Mouse (Mus musculus) liver, adult 2 months (tissue): ENCODE results near the gene Gga1. TPM values are rescaled to one million over a fixed set of nuclear protein-coding genes. Genes with fewer than 3 reads are reported as not detected.
"Not testable (repeated sequence)": the region's sequence is repeated elsewhere in the genome, so short reads cannot be mapped to it uniquely, and the experiment has no call there.

Source experiments
- DNase-seq: peaks from one replicate; pipeline ENCODE4 v3.0.0-alpha.2; 2011; ENCODE audit warnings: low read depth, low spot score; ENCODE audit errors: extremely low read depth
- H3K27ac ChIP-seq: fragments of 200-500 bp; replicated peaks from 2 replicates; pipeline ENCODE4 v1.5.1; 2012; ENCODE audit warnings: low read depth, mild to moderate bottlenecking, control low read depth, inconsistent platforms, low read length; ENCODE audit not compliant: insufficient read depth
- H3K27me3 ChIP-seq: fragments of 200-500 bp; 2 replicates; pipeline ENCODE4 v1.6.1; 2012; ENCODE audit warnings: mild to moderate bottlenecking, moderate library complexity, low read length, inconsistent platforms; ENCODE audit not compliant: control insufficient read depth, insufficient read depth
- H3K36me3 ChIP-seq: fragments of 200-500 bp; 2 replicates; pipeline ENCODE4 v1.6.1; 2012; ENCODE audit warnings: low read length, inconsistent platforms; ENCODE audit not compliant: control insufficient read depth, insufficient read depth
- H3K4me1 ChIP-seq: fragments of 200-500 bp; 2 replicates; pipeline ENCODE4 v1.6.1; 2011; ENCODE audit warnings: low read length; ENCODE audit not compliant: control insufficient read depth, insufficient read depth
- H3K4me3 ChIP-seq: fragments of 200-500 bp; 2 replicates; pipeline ENCODE4 v1.5.1; 2011; ENCODE audit warnings: low read depth, mild to moderate bottlenecking, control low read depth, low read length, moderate library complexity; ENCODE audit not compliant: insufficient read depth
- H3K79me2 ChIP-seq: fragments of 200-500 bp; 2 replicates; pipeline ENCODE4 v1.6.1; 2012; ENCODE audit warnings: inconsistent platforms, mild to moderate bottlenecking, low read length, moderate library complexity; ENCODE audit not compliant: control insufficient read depth, insufficient read depth
- H3K9ac ChIP-seq: fragments of 200-500 bp; 2 replicates; pipeline ENCODE4 v1.6.1; 2012; ENCODE audit warnings: low read depth, mild to moderate bottlenecking, control low read depth, inconsistent platforms, low read length
- CTCF ChIP-seq: fragments of 200-500 bp; IDR thresholded peaks from 2 replicates; pipeline ENCODE4 v1.5.1; 2011; ENCODE audit warnings: low read depth, low read length, control low read depth
- POLR2A ChIP-seq: fragments of 200-500 bp; IDR thresholded peaks from 2 replicates; pipeline ENCODE4 v1.6.1; 2011; ENCODE audit warnings: low read length, control low read depth; ENCODE audit not compliant: insufficient read depth; ENCODE audit errors: extremely low read depth
- WGBS: fragments of 180-500 bp; shearing (Covaris S2); methylation state at CpG from one replicate; pipeline ENCODE4 v1.1.7; 2018; 5-methylcytosine and 5-hydroxymethylcytosine counted together
- polyA plus RNA-seq: library from polyadenylated mRNA; depleted of rRNA; stranded (reverse); fragments of >200 nt; gene quantifications from 2 replicates; pipeline ENCODE4 v1.2.3, GENCODE M21; 2012
- total RNA-seq: library from RNA; depleted of rRNA; stranded (reverse); fragments of >200 nt; gene quantifications from 2 replicates; pipeline ENCODE4 v1.2.3, GENCODE M21; 2014

Gga1 gene
- total and polyA plus RNA-seq, 2 experiments: 4.4 to 42.7 TPM

DNA sequence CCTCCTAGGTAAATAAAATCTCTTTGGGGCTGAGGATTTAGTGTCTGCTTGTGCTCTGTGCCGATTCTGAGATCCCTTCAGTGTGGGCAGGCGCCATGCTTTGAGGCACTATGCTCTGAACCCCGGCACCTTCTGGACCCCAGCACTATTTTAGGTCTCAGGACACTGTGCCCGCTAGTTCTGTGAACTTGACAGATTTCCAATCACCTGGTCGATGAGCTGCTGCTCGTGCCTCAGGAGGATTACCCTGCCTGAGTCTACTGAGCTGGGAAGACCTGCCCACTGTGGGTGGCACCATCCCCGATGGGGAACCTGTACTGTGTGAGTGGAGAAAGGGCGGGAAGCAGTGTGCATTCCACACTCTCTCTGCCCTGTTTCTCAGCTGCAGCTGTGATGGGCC lies 2.0 kb upstream of the Gga1 start:
- H3K4me1 ChIP-seq: no peaks in the 10 kb centered on the region; the same call in none of the 2 replicates
- TF ChIP-seq POLR2A: no peak
- no peak for TF ChIP-seq CTCF
- no peaks in the 10 kb centered on the region for H3K36me3 ChIP-seq
- no peak overlapping the region for H3K9ac ChIP-seq
- DNase-seq: no peak
- no peak overlapping the region for H3K27ac ChIP-seq
- no peaks in the 10 kb centered on the region for H3K27me3 ChIP-seq
- WGBS: 57% methylated on average over 8 of the region's 8 CpGs
- peaks cover 3% of the 10 kb centered on the region; the same call in 1 of the 2 replicates for H3K79me2 ChIP-seq
- no peak overlapping the region for H3K4me3 ChIP-seq

DNA sequence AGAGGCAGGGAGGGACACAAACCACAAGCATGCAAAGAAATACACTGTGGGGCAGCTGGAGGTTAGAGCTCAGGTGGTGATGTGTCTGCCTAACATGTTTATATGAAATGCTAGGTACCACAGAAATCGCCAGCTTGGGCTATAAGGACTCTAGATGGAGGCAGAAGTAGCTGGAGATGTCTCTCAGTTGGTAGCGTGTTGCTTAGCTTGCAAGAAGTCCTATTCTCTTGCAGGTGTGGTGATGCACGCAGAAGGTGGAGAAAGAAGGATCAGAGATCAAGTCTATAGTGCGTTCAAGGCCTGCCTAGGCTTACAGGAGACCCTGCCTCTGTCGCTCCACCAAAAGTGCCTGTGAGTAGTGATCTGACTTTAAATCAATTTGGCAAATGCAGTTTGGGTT lies 1.5 kb upstream of the Gga1 start:
- 92% methylated on average over 5 of the region's 5 CpGs for WGBS
- Histone ChIP-seq H3K27ac (no peak overlapping the region), H3K36me3 (no peaks in the 10 kb centered on the region), H3K4me3 (no peak overlapping the region), H3K4me1 (no peaks in the 10 kb centered on the region; the same call in none of the 2 replicates), H3K79me2 (peaks cover 3% of the 10 kb centered on the region; the same call in 1 of the 2 replicates), H3K27me3 (no peaks in the 10 kb centered on the region), H3K9ac (no peak overlapping the region)
- DNase-seq: no peak
- TF ChIP-seq CTCF (no peak), POLR2A (no peak)

GRCm38 (mm10) chr15:78876258-78876696 lies 713 bp upstream of the Gga1 start:
- H3K4me1 ChIP-seq: no peaks in the 10 kb centered on the region; the same call in none of the 2 replicates
- peaks cover 3% of the 10 kb centered on the region; the same call in 1 of the 2 replicates for H3K79me2 ChIP-seq
- TF ChIP-seq POLR2A: no peak
- TF ChIP-seq CTCF: peak; percentile 84
- peak overlapping the region; percentile 63 for H3K9ac ChIP-seq
- DNase-seq: peak; percentile 45
- H3K4me3 ChIP-seq: peak overlapping the region; percentile 62
- H3K36me3 ChIP-seq: no peaks in the 10 kb centered on the region
- H3K27me3 ChIP-seq: no peaks in the 10 kb centered on the region
- peak overlapping the region; percentile 85 for H3K27ac ChIP-seq
- WGBS: 2% methylated on average over 17 of the region's 17 CpGs

GRCm38 (mm10) chr15:78877810-78878390 lies 910 bp downstream of the Gga1 start:
- peak overlapping the region; percentile 89 for H3K9ac ChIP-seq
- peak; percentile 69 for DNase-seq
- TF ChIP-seq CTCF: no peak
- no peak for TF ChIP-seq POLR2A
- peaks cover 6% of the 10 kb centered on the region; the same call in 1 of the 2 replicates for H3K36me3 ChIP-seq
- WGBS: under 1% methylated on average over 17 of the region's 17 CpGs
- H3K4me1 ChIP-seq: no peaks in the 10 kb centered on the region; the same call in none of the 2 replicates
- H3K4me3 ChIP-seq: peak overlapping the region; percentile 96
- H3K27ac ChIP-seq: peak overlapping the region; percentile 50
- H3K27me3 ChIP-seq: no peaks in the 10 kb centered on the region
- H3K79me2 ChIP-seq: peaks cover 3% of the 10 kb centered on the region; the same call in 1 of the 2 replicates

GRCm38 (mm10) chr15:78878792-78879516 lies 2.0 kb downstream of the Gga1 start:
- 43% methylated on average over 7 of the region's 7 CpGs for WGBS
- peak; percentile 26 for DNase-seq
- H3K9ac ChIP-seq, H3K27me3 ChIP-seq, H3K36me3 ChIP-seq, H3K4me3 ChIP-seq, H3K79me2 ChIP-seq, H3K4me1 ChIP-seq: not testable (repeated sequence)
- 0 out of 2 replicates have a peak overlapping the region, but pooled peaks have one; percentile 17 for H3K27ac ChIP-seq

DNA sequence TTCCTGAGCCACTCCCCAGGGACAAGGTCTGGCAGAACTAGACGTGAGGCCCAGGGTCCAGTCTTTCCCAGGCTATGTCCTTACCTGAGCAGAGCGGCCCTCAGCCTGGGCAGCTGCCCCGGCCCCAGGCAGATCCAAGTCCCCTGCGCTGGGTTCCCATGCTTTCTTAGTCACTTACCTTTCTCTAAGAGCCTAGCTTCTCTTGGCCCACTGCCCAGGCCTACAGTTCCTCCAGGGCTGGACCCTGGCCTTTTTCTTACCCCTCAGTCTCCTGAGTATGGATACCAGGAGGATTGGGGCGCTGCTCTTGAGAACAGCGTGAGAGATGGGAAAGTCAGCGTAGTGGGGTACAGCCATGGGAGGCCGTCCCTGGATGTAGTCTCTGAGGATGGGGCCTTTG lies 3.4 kb downstream of the Gga1 start:
- 98% methylated on average over 8 of the region's 8 CpGs for WGBS
- Histone ChIP-seq H3K4me3 (no peak overlapping the region), H3K36me3 (peaks cover 12% of the 10 kb centered on the region; the same call in 1 of the 2 replicates), H3K27ac (no peak overlapping the region), H3K27me3 (no peaks in the 10 kb centered on the region), H3K4me1 (no peaks in the 10 kb centered on the region; the same call in none of the 2 replicates), H3K9ac (no peak overlapping the region), H3K79me2 (peaks cover 3% of the 10 kb centered on the region; the same call in 1 of the 2 replicates)
- DNase-seq: no peak
- TF ChIP-seq POLR2A (no peak), CTCF (no peak)
